Mouse (Mus musculus) monocyte, adult 5-6 weeks (primary cell): ENCODE measurements at regions not wholly inside any gene's neighbourhood (a gene's known extent, or its start where the extent isn't known, plus 50 kb on each side); places are given as distances from the start of the nearest gene placed in this dataset.
A peak's percentile ranks its signal among the peaks of the same experiment; 100 is the strongest.
"Not testable (repeated sequence)": the region's sequence is repeated elsewhere in the genome, so short reads cannot be mapped to it uniquely, and the experiment has no call there.

Source experiments
- ATAC-seq: fragments of 153-309, 156-312 bp; replicated peaks from 2 replicates; pipeline ENCODE4 v1.8.0; 2017; ENCODE audit warnings: mild to moderate bottlenecking; ENCODE audit not compliant: low TSS enrichment, insufficient number of reproducible peaks, severe bottlenecking, poor library complexity, low FRiP score

DNA sequence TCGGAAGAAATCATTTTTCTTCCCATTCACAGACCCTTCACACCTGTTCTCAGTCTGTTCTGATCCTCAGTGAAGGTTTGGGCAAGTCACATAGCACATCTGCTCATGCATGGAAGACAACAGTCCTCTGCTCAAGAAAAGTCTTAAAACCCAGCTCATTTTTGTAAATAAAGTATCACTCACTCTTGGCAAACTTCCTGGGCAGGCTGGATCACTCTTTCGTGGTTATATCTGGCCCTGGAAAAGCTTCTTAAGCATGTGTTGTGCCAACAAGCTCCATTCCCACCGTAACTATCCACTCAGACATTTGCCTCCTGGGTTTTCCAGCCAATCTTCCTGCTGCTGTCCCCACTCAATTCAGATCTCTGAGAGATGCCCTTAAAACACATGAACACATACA is 103.2 kb upstream of the Cep85l start:
- no peak for ATAC-seq

DNA sequence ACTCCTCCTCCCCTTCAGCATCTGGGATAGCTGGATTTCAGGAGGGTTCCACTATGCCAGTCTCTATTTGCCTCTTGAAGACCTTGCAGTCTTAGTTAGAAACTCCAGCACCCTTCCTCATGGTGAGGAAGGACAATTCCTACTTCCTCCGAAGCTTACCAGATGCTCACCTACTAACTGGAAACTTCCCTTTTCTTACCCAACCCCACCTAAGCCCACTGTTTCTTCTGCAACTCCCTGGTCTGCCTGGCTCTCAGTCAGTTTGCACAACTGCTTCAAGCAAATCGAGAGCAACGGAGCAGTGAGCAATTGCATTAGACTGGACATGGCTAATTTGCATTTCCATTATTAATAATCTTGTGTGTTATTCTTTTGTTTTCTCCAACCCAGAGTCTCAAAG is 90.5 kb upstream of the Cep85l start:
- ATAC-seq: peak; percentile 50; the same call in 1 of the 2 replicates

DNA sequence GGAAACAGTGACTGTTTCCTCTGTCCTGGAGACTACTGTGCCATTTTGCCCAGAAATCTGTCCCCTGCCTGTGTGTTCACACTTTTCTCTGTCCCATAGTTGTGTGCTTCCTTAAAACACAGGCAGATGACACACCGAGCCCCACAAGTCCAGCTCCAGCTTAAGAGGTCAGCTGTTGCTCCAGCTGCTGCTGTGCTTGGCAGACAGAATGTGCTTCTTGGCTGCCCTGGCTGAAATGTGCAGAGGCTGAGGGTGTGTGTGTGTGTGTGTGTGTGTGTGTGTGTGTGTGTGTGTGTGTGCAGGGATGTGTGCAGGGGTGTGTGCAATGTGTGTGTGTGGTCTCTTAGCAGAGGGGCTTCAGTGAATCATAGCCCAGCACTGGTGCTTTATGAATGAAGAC is 89.9 kb upstream of the Cep85l start:
- ATAC-seq: no peak

DNA sequence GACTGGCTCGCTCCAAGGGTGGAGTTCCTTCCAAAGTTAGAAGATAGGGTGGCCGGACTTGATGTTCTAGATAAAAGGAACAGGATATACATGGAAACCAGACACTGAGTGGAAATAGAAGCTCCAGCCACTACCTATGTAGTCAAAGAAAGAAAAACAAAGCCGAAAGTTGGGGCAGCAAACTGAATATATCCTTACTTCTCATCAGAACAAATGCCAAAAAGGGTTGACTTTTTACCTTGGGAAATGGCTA is 88.5 kb upstream of the Cep85l start:
- ATAC-seq: no peak

DNA sequence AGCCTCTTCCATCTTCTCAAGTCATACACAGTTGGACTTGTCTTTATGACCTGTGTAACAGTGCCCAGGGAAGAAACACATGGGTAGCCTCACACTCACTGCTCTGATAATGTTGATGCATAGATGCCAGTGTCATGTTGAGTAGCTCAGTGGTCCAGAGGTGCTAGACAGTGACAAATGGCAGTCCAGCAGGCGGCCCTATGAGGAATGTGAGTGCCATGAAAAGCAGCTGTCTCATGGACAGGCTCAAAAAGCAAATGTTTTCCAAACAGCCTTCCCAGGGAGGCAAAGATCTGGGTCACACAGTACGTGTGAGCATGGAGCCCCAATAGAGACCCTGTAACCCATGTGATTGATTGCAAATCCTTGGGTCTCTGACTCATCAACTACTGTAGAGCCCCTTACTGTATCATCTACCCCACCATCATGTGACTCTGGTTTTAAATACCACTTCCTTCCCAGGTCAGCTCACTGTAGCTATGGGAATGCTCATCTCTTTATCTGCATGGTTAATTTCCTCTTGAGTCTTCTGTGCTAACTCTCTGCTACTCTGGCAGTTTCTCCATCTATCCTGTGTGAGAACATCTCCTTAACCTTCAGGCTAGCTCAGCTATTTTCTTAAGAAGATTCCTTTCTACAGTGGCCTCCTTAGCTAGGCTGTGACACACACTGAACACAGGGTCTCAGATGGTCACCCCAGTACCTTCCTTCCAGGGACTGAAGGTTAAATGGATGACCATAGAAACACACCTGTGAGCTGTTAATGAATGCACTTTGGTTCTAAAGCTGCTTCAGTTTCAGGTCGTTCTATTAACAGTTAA is 87.9 kb upstream of the Cep85l start:
- ATAC-seq: no peak

DNA sequence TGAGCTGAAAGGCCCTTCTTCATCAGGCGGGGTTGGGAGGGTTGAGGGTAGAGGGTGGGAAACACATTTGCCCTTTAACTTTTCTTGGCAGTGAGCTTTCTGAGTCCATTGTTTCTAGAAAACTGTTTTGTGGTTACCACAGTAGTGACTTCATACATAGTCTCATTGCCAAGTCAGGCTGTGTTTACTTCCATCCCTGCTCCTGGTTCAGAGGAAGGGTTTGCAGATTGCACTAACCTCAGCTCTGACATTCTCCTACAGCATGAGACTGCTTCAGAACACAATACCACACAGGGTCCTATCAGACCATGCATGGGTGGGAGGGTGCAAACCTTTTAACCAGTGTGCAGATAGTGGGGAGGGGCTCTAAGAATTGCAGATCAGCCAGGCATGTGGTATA is 87.1 kb upstream of the Cep85l start:
- ATAC-seq: no peak

DNA sequence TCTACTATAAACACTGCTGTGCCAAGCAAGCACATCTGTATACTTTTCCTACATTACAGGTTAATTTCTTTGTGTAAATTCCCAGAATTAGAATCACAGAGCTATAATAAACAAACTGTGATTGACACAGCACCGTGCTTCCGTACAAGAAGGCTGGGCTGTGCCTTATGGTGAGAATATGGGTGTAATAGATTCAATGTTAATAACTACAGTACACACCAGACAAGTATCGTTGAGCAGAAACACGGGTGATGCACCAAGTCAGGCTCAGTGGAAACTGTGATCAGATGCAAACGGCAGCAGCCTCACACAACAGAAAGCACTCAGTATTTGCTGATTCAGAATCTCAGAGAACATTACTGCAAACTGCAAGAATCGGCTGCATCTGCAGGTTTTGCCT is 86.5 kb upstream of the Cep85l start:
- no peak for ATAC-seq

DNA sequence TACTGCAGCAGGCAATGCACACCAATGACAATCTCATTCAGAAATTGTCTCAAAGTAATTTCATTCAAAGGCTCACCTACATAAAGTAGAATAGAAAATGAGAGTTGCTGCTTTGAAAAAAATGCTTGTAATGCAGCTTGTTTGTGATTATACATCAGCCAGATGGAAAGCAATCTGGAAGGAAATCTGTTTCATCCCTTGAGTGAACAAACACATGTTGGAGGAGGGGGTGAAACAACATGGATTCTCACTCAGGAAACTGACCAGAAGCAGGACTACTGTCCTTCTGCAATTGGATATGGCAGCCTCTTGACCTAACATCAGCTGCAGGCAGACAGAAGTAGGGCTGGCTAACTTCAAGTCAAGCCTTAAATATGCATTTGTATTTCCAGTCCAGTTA is 84.8 kb upstream of the Cep85l start:
- no peak for ATAC-seq

DNA sequence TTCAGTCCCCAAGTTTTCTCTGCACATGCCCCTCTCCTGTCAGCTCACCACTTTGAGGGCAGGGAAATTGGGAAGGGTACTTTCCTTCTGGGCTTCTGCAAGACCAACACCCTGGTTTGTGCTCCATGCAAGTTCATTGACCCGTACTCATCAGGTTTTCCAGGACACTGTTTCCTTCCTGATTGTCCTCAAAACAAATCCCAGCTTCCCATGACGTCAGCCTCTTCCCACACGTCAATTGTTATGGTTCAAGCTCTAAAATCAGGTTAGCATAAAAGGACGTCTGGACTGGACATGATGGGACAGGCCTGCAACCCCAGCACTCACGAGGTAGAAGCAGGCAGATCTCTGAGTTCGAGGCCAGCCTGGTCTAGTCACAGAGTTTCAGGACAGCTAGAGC is 84.3 kb upstream of the Cep85l start:
- ATAC-seq: no peak

DNA sequence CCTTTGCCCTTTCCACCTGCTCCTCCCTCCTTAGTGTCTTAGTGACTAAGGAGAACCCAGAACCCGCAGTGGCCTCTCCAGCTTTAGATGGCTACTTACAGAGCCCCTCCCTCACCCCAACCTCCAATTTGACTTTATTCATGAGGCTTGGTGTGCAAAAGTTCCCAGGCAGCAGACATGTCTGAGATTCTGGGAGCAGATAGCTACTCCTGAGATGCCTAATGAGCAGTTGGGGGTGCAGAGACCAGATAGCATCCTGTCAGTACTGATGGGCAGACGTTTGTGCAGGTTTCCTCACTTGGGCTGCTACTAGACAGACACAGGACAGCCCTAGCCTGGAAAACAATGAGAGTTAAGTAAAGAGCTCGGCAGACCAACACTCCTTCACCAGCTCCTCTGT is 83.7 kb upstream of the Cep85l start:
- no peak for ATAC-seq

DNA sequence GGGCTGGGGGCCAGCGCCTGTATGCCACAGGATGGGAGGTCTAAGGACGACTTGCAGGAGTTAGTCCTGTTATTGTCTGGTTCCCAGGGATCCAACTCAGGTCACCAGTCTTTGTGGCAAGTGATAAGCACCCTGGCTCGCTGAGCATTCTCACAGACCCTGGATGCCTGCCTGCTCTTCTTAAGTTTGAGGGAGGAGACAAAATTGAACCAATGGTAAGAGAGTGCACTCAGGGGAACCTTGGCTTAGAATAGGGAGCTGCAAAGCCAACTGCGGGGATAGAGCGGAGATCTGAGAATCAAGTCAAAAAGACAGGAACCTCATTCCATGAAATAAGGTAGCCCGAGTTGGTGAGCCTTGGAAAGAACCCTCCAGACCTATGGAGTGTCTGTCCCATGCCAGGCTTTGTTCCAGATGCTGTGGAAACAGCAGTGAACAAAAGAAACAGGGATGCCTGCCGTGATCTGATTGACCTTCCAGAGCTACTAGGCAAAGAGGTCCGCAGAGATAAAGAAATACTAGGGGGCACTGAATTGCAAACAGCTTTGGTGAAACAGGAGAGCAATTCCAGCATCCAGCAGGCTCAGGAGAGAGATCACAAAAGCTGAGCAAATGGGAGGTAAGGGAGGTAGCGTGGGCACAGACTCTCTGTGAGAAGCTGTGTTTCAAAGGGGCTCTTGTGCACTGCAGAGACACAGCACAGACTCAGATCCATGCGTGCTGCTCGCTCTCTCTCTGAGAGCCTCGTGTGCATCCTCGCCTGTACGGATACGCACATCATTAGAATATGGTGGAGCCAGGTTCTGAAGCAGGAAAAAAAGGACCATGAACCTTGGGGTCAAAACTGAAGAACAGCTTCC is 82.9 kb upstream of the Cep85l start:
- ATAC-seq: no peak

DNA sequence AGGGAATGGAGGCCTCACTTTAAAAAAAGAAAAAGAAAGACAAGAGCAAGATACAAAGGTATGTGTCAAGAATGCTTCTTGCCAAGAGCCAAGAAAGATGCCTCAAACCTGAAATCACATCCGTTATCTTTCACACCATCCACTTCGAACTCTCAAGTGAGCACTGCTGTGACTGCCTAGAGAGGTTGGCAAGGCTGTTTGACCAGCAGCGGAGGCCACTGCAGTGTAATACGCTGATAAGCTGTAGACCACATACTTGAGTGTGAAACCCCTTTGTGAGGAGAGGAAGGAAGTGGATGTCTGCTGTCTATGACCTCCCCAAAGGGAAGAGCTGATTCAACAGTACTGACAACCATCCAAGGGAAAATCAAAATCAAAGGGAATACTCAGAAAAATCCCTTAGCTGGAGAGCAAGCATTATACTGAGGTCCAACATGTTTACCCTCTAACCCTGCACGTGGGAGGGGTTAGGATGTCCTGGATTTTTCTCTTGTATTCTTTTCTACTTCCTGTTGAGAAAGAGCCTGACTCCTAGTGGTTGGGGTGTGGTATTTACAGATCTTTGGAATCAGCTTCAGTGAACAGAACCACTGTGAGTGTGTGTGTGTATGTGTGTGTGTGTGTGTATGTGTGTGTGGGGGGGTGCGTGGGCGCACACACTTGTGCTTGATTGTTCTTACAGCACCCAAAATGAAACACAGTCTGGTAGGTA is 81.5 kb upstream of the Cep85l start:
- peak; percentile 66 for ATAC-seq

DNA sequence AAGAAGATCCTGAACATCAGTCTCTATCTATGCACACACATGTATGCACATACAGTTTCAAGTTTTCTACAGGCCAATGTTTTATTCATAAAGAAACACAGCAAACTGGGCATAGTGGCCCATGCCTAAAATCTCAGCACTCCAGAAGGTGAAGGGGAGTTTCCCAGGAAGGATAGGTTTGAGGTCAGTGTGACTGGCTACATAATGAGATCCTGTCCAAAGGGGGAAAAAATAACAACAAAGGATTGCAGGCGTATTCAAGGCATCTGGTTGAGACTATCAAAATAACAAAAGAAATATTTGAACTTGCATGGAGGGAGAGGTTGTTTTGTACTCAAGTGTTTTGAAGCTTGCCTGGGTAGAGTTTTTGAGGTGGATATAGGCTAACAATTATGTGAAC is 80.0 kb upstream of the Cep85l start:
- ATAC-seq: not testable (repeated sequence)

DNA sequence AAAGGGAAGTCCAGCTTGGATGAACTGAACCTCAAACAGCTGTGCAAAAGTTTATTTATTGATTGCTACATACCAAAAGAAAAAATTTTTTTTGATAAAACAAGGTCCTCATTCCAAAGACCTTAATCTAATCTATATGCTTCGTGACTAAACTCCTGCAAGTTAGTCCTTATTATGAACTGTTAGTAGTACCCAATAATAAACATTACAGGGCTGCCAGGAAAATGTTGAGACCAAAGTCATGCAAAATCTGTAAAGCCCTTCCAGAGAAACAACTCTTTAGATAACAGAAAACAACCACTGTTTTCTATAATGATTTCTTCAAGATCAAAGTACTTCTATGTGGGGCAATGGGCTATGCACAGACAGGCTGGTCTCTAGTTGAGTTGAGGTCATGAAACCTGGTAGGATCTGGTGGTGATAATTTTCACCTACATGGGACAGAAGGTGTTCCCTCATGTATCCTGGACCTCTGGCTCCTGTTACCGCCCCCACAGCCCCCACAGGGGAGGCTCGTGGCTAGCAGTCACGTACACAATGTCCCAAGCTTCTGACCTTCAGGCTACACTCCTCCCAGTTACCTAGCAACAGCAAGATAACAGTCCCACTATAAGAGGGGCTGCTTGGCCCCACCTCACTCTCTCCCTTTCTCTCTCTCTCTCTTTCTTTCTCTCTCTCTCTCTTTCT is 76.4 kb upstream of the Cep85l start:
- ATAC-seq: no peak

DNA sequence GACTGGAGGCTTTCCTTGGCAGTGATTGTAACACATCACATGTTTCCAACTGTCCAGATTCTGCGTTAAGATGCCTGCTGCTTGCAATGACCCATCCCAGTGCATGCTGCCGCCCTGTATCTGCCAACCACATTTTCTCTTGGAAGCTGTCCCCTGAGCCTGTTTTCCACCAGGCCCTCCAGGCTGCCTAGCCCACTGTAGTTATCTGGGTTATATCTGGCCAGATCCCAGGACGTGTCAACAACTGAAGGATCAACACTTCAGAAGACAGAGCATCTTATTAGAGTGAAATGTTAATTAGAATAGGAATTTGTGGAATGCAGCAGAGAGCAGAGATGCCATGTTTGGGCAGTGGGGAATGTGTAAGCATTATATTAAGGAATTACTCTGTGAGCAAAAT is 65.0 kb upstream of the Cep85l start:
- no peak for ATAC-seq

DNA sequence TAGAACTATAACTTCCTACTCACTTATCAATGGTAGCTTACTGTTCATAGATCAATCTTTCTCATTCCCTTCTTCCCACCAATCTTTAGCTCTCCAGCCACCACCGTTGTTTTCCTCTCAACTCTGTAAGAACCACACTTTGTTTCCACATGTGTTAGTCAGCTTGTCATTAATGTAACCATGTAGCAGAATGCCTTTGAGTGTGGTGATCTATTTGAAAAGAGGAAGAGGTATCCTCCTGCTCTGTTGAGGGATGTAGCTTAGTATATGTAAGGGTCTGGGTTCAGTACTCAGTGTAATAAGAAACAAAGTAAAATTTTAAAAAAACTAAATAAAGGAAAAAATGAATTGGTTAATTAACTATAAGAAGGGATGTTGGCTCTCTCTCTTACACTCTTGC is 63.7 kb upstream of the Cep85l start:
- no peak for ATAC-seq

DNA sequence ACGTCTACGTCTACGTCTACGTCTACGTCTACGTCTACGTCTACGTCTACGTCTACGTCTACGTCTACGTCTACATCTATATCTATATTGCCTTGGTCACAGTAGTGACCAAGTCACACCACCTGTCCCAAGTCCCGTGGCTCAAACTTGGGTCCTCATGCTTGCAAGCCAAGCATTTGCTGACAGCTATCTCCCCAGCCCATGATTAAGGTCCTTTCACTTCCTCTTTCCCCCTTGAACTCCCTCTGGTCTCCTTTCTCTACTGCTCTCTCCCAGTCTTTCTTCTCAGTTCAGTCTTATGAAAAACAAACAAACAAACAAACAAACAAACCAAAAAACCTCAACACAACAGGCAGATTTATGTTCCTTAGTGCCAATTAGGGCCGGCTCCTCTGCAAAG is 63.2 kb upstream of the Cep85l start:
- ATAC-seq: no peak

DNA sequence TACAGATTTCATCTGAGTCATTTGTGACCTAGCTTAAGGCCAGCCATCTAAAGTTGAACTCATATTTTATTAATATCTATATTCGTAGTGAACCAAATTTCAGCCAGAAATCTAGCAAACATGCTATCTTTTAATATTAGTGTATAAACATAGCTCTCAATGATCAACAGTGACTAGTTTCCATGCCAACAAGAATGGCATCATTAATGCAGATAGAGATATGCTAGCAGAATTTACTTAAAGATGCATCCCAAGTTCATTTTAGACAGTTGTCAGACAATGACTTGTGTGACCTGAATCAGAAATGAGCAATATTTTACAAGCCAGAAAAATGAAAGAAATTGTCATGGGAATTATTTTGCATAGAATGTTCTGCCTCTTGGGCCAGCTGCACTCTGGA is 60.5 kb upstream of the Cep85l start:
- ATAC-seq: no peak

DNA sequence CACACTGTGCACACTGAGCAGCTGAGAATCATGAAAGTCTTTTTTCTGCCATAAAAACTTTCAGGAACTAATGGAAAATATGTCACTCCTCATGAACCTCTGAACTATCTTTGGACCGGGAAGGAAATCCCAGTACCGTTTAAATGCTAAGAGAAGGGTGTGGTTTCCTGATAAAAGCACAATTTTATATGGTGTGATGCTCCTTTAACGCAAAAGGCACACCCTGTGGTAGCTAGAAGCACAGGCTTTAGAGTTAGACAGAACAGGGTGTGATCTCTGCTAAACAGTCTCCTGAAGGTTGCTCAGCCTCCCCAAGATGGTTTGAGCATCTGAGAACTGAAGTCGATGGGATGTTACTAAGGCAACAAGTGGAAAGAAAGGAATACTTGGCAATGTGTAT is 58.6 kb upstream of the Cep85l start:
- ATAC-seq: no peak
